Mouse (Mus musculus): Measurements from ENCODE around the gene Slc7a6os. TPM values are rescaled to one million over a fixed set of nuclear protein-coding genes. Genes with fewer than 3 reads are reported as not detected.

Gene Slc7a6os
- polyA plus RNA-seq (2016; fragmentation: Nextera tagmentation; extraction: Ambion mirVana): 36.5 and 37.2 TPM in 2 replicates

- H3K27ac ChIP-seq: peak within 1 kb of the TSS; percentile 91
- peak; percentile 91 for DNase-seq (ENCODE audit: extremely low spot score, low spot score)
- H3K36me3 ChIP-seq (replicated peaks): peaks cover 69% of the 10 kb centered on the region
- no peaks in the 10 kb centered on the region for H3K9me3 ChIP-seq
- no peaks in the 10 kb centered on the region for H3K27me3 ChIP-seq (ENCODE audit: poor library complexity, severe bottlenecking)
- H3K4me1 ChIP-seq: peaks cover 21% of the 10 kb centered on the region
- H3K4me3 ChIP-seq: peak within 1 kb of the TSS; percentile 79
- under 1% methylated on average over 52 of the region's 52 CpGs for WGBS
Measured at GRCm38 (mm10) chr8:106210821-106211345, at the start of gene Slc7a6os, which contains the start of gene Prmt7. Gene Slc7a6os (minus strand): TSS chr8:106210935. Gene Prmt7 (plus strand): TSS chr8:106210936.

GRCm38 (mm10) chr8:106259579-106260255 is 49.0 kb upstream of the Slc7a6os start:
- WGBS: 94% methylated on average over 10 of the region's 10 CpGs
- DNase-seq (ENCODE audit: extremely low spot score, low spot score): no peak
- Histone ChIP-seq H3K27ac (no peak overlapping the region), H3K4me1 (no peaks in the 10 kb centered on the region; the same call in 1 of the 2 replicates), H3K9me3 (no peaks in the 10 kb centered on the region), H3K27me3 (ENCODE audit: poor library complexity, severe bottlenecking) (no peaks in the 10 kb centered on the region), H3K4me3 (no peak overlapping the region), H3K36me3 (replicated peaks) (peaks cover 67% of the 10 kb centered on the region)

GRCm38 (mm10) chr8:106258169-106258568 is 47.4 kb upstream of the Slc7a6os start:
- no peak for DNase-seq (ENCODE audit: extremely low spot score, low spot score)
- Histone ChIP-seq H3K9me3 (no peaks in the 10 kb centered on the region), H3K27ac (no peak overlapping the region), H3K27me3 (ENCODE audit: poor library complexity, severe bottlenecking) (no peaks in the 10 kb centered on the region), H3K36me3 (replicated peaks) (peaks cover 78% of the 10 kb centered on the region), H3K4me3 (no peak overlapping the region), H3K4me1 (no peaks in the 10 kb centered on the region; the same call in 1 of the 2 replicates)
- WGBS: 29% methylated on average over 1 of the region's 1 CpGs

- Histone ChIP-seq H3K9me3 (no peaks in the 10 kb centered on the region), H3K27me3 (ENCODE audit: poor library complexity, severe bottlenecking) (no peaks in the 10 kb centered on the region), H3K4me3 (no peak overlapping the region), H3K27ac (no peak overlapping the region), H3K36me3 (replicated peaks) (peaks cover 98% of the 10 kb centered on the region), H3K4me1 (no peaks in the 10 kb centered on the region)
- 75% methylated on average over 4 of the region's 4 CpGs for WGBS
- no peak for DNase-seq (ENCODE audit: extremely low spot score, low spot score)
Measured at GRCm38 (mm10) chr8:106250186-106250585, 39.5 kb upstream of the Slc7a6os start.

GRCm38 (mm10) chr8:106237106-106237505 is 26.4 kb upstream of the Slc7a6os start:
- DNase-seq (ENCODE audit: extremely low spot score, low spot score): no peak
- Histone ChIP-seq H3K9me3 (no peaks in the 10 kb centered on the region), H3K36me3 (replicated peaks) (peaks cover 96% of the 10 kb centered on the region), H3K27me3 (ENCODE audit: poor library complexity, severe bottlenecking) (no peaks in the 10 kb centered on the region), H3K4me1 (no peaks in the 10 kb centered on the region), H3K4me3 (no peak overlapping the region), H3K27ac (no peak overlapping the region)
- WGBS: 93% methylated on average over 5 of the region's 5 CpGs

- no peak overlapping the region for H3K4me3 ChIP-seq
- WGBS: 94% methylated on average over 17 of the region's 17 CpGs
- no peak for DNase-seq (ENCODE audit: extremely low spot score, low spot score)
- peaks cover 94% of the 10 kb centered on the region for H3K36me3 ChIP-seq (replicated peaks)
- no peaks in the 10 kb centered on the region for H3K27me3 ChIP-seq (ENCODE audit: poor library complexity, severe bottlenecking)
- no peaks in the 10 kb centered on the region for H3K4me1 ChIP-seq
- H3K27ac ChIP-seq: no peak overlapping the region
- H3K9me3 ChIP-seq: no peaks in the 10 kb centered on the region
Measured at GRCm38 (mm10) chr8:106234567-106235261, 24.0 kb upstream of the Slc7a6os start.

GRCm38 (mm10) chr8:106232751-106233150 is 22.0 kb upstream of the Slc7a6os start:
- peaks cover 94% of the 10 kb centered on the region for H3K36me3 ChIP-seq (replicated peaks)
- WGBS: 83% methylated on average over 3 of the region's 3 CpGs
- no peak for DNase-seq (ENCODE audit: extremely low spot score, low spot score)

GRCm38 (mm10) chr8:106231536-106231935 is 20.8 kb upstream of the Slc7a6os start:
- Histone ChIP-seq H3K9me3 (no peaks in the 10 kb centered on the region), H3K36me3 (replicated peaks) (peaks cover 94% of the 10 kb centered on the region), H3K27me3 (ENCODE audit: poor library complexity, severe bottlenecking) (no peaks in the 10 kb centered on the region), H3K4me1 (no peaks in the 10 kb centered on the region), H3K4me3 (no peak overlapping the region), H3K27ac (no peak overlapping the region)
- DNase-seq (ENCODE audit: extremely low spot score, low spot score): no peak
- WGBS: 95% methylated on average over 7 of the region's 7 CpGs

More at GRCm38 (mm10) chr8:106232751-106233150, 22.0 kb upstream of the Slc7a6os start:
- Histone ChIP-seq H3K27me3 (ENCODE audit: poor library complexity, severe bottlenecking) (no peaks in the 10 kb centered on the region), H3K27ac (no peak overlapping the region), H3K4me1 (no peaks in the 10 kb centered on the region), H3K9me3 (no peaks in the 10 kb centered on the region), H3K4me3 (no peak overlapping the region)

- no peak overlapping the region for H3K4me3 ChIP-seq
- no peaks in the 10 kb centered on the region for H3K9me3 ChIP-seq
- H3K27ac ChIP-seq: no peak overlapping the region
- WGBS: 52% methylated on average over 9 of the region's 9 CpGs
- DNase-seq (ENCODE audit: extremely low spot score, low spot score): peak; percentile 35
- no peaks in the 10 kb centered on the region for H3K27me3 ChIP-seq (ENCODE audit: poor library complexity, severe bottlenecking)
- H3K4me1 ChIP-seq: no peaks in the 10 kb centered on the region
- peaks cover 92% of the 10 kb centered on the region for H3K36me3 ChIP-seq (replicated peaks)
Measured at GRCm38 (mm10) chr8:106226589-106226988, 15.9 kb upstream of the Slc7a6os start.

- H3K9me3 ChIP-seq: no peaks in the 10 kb centered on the region
- no peaks in the 10 kb centered on the region for H3K27me3 ChIP-seq (ENCODE audit: poor library complexity, severe bottlenecking)
- 96% methylated on average over 3 of the region's 3 CpGs for WGBS
- H3K36me3 ChIP-seq (replicated peaks): peaks cover 98% of the 10 kb centered on the region
- H3K4me1 ChIP-seq: no peaks in the 10 kb centered on the region
- no peak overlapping the region for H3K27ac ChIP-seq
- H3K4me3 ChIP-seq: no peak overlapping the region
- DNase-seq (ENCODE audit: extremely low spot score, low spot score): no peak
Measured at GRCm38 (mm10) chr8:106219620-106220019, 8.9 kb upstream of the Slc7a6os start.

- H3K27ac ChIP-seq: no peak overlapping the region
- H3K4me3 ChIP-seq: no peak overlapping the region
- no peak for DNase-seq (ENCODE audit: extremely low spot score, low spot score)
- no peaks in the 10 kb centered on the region for H3K27me3 ChIP-seq (ENCODE audit: poor library complexity, severe bottlenecking)
- whole genome bisulfite sequencing: 93% methylated on average over 3 of the region's 3 CpGs
- peaks cover 21% of the 10 kb centered on the region for H3K4me1 ChIP-seq
- no peaks in the 10 kb centered on the region for H3K9me3 ChIP-seq
- peaks cover 69% of the 10 kb centered on the region for H3K36me3 ChIP-seq (replicated peaks)
Measured at GRCm38 (mm10) chr8:106213959-106214358, 3.2 kb upstream of the Slc7a6os start.

- peak overlapping the region; percentile 91 for H3K27ac ChIP-seq
- H3K4me3 ChIP-seq: peak overlapping the region; percentile 79
- H3K4me1 ChIP-seq: peaks cover 21% of the 10 kb centered on the region
- DNase-seq (ENCODE audit: extremely low spot score, low spot score): no peak
- no peaks in the 10 kb centered on the region for H3K9me3 ChIP-seq
- H3K36me3 ChIP-seq (replicated peaks): peaks cover 69% of the 10 kb centered on the region
- 7% methylated on average over 13 of the region's 13 CpGs for WGBS
- H3K27me3 ChIP-seq (ENCODE audit: poor library complexity, severe bottlenecking): no peaks in the 10 kb centered on the region
Measured at GRCm38 (mm10) chr8:106211421-106211820, 686 bp upstream of the Slc7a6os start.

Measured in forebrain, embryonic 10.5 days (tissue).